Mouse (Mus musculus): ENCODE measurements around the gene Tbc1d10a. TPM values are rescaled to one million over a fixed set of nuclear protein-coding genes. Genes with fewer than 3 reads are reported as not detected.

The Tbc1d10a gene
- total RNA-seq (2021), result 10 to 100 TPM; 27.4 to 27.8 TPM

DNA sequence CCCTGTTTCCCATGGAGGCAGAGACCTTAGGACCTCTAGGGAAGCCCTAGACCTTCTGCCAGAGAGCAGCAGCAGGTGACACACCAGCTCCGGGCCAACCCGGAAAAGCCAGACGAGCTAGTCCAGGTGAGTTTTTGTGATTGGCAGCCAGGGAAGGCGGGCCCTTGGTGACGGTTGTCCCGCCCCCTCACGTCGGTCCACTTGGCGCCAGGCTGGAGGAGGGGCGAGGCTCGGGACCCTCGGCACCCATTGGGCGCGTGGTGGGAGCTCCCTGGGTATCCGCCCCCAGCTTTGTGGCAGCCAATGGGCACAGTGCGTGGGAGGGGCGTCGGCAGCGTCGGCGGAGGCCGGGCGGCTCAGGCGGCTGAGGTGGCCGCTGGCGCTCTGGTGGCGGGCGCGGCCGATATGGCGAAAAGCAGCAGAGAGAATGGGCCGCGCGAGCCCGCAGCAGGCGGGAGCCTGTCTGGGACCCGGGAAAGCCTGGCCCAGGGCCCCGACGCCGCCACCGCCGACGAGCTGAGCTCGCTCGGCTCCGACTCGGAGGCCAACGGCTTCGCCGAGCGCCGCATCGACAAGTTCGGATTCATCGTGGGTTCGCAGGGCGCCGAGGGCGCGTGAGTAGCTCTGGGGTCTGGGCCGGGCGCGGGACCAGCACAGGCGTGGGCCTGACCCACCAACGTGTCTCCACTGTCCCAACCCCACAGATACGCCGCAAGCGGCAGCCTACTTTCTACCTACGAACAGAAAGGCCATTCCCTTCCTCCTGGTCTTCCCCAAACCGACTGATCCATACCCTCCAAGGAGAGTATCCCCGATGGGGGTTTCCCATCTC, at the start of gene Tbc1d10a:
Gene Tbc1d10a, plus strand, starts transcription at position 304 of the 832 bp plus-strand sequence.
- intact Hi-C loops (cut with DNase I), result no loop called here
- peak; percentile 97 to 100 for DNase-seq (ENCODE audit: extremely low spot score in 1 of 2, low spot score in 2 of 2)

DNA sequence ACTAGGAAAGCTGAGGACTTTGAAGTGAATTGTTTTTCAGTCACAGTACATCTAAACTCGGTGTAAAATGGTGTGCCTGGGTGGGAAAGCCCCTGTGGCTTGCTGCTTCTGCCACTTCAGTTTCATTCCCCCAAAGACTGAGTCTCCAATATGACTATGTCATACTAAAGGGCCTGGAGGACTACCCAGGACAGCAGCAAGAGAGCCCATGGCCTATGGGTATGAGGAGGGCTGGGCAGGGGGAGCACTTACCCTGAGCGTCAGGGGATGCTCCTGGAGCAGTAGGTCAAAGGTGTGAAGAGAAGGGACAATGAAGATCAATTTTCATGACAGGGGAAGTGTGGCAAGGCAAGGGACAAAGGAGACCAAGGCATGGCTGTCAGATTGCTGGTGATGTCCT, 47.6 kb upstream of the Tbc1d10a start:
- intact Hi-C loops (cut with DNase I), result loop anchor here (5.0 kb wide), 1 partner anchor 78 kb away; the partner anchor contains the start of gene Castor1
- DNase-seq (ENCODE audit: extremely low spot score in 1 of 2, low spot score in 2 of 2), result no peak

DNA sequence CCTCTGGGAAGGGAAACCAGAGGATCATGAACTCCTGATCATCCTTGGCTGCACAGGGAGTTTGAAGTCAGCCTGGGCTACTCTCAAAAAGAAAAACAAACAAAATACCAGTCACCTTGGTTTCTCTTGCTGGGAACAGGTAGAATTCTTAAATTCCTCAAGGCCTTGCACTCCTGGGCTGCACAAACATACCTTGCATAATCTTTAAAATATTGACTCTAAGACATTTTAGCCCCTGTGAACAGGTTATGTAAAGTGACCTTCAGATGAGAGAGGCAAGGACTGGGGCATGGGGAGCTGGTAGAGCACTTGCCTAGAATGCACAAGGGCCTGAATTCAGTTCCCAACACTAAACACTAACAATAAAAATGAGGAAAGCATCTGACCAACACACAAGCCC, 45.1 kb upstream of the Tbc1d10a start:
- intact Hi-C loops (cut with DNase I), result no loop called here
- DNase-seq (ENCODE audit: extremely low spot score in 1 of 2, low spot score in 2 of 2), result no peak

DNA sequence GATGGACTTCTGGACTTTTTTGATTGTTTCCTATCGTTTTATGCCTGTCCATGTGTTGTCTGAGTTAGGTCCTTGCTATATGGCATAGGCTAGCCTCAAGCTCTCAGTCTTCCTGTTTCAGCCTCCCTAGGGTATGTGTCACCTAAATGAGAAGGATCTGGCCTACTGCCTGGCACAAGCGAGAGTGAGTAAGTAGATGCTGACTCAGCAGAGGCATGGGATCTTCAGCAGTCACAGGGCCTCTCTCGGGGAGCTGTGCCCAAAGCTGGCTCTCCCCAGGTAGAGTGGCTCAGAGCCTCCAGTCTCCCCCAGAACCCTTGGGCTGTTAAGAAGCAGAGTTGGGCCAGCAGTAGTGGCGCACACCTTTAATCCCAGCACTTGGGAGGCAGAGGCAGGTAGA, 44.2 kb upstream of the Tbc1d10a start:
- no peak for DNase-seq (ENCODE audit: extremely low spot score in 1 of 2, low spot score in 2 of 2)
- intact Hi-C loops (cut with DNase I), result no loop called here

DNA sequence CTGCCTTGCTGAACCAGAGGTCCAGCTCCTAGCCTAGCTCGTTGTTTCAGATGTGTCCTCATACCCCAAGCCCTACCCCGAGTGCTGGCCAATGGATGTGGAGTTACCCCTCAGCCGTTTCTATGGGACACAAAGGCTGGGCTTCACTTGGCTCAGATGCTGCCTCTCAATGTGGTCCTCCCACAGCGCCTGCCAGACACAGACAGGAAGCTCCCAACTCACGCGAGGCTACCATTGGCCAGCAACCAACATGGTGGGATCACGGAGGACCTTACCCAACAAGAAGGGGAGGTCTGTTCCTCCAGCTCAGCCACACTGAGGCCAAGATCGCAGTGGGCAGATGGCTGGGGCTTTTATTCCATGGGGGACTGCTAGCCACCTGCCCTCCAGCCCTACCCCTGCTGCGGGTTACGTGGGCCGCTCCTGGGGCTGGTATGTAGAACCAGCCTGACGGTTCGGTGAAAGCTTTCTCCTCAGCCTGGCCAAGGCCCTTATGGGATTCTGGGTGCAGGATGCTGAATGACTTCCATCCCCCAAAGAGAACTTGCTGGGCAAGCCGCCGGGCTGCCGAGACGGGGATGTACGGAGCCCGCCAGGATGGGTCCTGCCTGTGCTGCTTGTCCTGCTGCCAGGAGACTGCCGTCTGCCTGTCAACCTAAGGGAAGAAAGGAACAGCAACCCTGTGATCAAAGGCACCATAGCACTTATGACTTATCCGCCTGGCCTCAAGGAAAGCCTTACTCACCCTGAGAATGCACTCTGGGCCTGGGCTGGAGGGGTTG, 43.1 kb upstream of the Tbc1d10a start:
- peak; percentile 30 to 45 for DNase-seq (ENCODE audit: extremely low spot score in 1 of 2, low spot score in 2 of 2)
- intact Hi-C loops (cut with DNase I), result no loop called here

DNA sequence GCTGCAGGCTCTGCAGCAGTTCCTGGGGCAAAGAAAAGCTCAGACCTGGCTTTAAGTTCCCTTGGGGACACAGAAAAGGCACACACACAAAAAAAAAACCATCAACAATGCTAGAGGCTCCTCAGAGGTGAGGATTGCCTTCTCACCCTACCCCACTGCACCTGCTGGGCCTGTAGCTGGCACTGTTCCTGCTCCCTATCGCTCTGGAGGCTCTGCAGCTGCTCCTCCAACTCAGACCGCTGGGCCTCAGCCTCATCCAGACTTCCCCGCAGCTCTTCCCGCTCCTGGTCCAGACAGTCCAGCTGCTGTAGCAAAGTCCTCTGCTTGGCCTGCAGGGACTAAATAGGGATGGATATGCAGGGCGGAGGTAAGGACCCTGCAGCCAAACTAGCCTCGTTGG, 40.2 kb upstream of the Tbc1d10a start:
- intact Hi-C loops (cut with DNase I), result no loop called here
- DNase-seq (ENCODE audit: extremely low spot score in 1 of 2, low spot score in 2 of 2), result peak in 1 of 2 experiments; percentile 43

DNA sequence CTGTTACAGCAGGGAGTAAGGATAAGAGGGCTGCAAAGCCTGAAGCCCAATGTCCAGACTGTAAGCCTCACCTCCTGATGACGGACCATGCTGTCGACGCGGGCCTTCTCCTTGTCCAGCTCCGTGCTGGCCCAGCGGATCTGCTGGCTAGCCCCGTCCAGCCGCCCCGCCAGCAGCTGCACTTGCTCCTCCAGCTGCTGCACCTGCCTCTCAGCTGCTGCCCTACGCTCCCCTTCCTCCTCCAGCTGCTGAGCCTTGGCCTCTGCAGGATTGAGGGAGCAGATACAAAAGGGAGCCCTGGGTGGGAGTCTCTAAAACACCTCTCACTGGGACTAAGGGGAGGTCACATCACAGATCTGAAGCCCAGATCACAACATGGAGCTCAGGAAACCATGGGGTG, 39.5 kb upstream of the Tbc1d10a start:
- intact Hi-C loops (cut with DNase I), result no loop called here
- DNase-seq (ENCODE audit: extremely low spot score in 1 of 2, low spot score in 2 of 2), result peak in 1 of 2 experiments; percentile 20

DNA sequence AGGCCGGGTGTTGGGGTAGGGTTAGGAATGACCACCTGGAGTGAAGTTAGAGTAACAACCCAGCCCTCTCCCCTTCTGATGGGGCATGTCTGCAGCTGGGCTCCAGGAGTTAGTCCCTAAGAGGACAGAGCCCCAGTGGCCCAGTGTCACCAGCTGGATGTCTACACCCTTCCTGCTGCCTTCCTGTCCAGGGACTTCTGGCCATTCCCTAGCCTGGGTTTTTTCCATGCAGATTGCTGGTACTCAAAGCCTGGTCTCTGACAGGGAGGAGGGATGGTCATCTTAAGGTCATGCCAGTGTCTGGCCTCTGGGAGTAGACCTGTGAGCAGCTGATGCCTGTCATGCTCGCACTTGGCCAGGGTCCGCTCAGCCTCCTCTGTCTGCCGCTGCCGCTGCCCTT, 38.5 kb upstream of the Tbc1d10a start:
- peak in 1 of 2 experiments; percentile 21 for DNase-seq (ENCODE audit: extremely low spot score in 1 of 2, low spot score in 2 of 2)
- intact Hi-C loops (cut with DNase I), result no loop called here

DNA sequence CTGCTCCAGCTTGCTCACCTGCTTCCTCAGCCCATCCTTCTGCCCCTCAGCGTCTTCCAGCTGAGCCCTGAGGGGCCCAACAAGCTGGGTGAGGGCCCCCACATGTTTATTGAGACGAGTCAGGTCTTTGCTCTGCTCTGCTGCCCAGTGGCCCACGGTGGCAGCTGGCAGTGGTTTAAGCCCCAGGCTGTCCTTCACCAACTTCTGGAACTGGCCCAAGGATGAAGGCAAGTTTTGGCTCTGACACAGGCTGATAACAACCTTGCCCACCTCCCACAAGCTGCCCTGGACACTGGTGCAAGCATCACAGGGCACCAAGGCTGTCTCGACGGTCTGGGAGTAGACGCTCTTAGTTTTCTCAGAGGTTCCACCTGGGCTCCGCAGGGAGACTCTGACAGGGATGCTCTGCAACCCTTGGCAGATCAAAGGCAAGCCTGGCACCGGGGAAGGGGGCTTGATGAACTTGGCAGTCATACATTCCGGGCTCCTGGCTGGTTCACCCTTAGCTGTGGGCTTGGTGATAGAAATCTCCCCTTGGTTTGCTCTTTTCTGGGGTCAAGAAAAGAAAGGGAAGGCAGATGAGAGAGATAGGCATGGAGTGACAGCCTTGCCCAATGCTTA, 37.9 kb upstream of the Tbc1d10a start:
- intact Hi-C loops (cut with DNase I), result no loop called here
- peak in 1 of 2 experiments; percentile 15 for DNase-seq (ENCODE audit: extremely low spot score in 1 of 2, low spot score in 2 of 2)

DNA sequence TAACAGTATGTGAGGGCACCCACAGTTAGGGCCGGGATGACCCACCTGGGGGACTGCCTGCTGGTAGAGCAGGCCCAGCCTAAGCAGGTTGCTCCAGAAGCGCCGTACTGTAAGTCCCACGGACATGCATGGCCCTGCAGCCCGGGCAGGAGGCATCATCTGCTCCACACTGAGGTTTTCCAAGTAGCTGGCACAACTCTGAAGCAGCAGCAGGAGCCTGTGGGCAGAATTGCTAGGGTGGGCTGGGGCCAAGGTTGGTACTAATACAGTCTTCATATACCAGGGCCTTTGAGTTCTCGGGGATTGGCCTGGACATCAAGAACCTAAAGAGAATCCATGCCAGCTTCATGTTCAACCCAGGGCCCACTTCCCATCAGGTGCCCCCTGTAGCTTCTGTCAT, 36.7 kb upstream of the Tbc1d10a start:
- DNase-seq (ENCODE audit: extremely low spot score in 1 of 2, low spot score in 2 of 2), result no peak
- intact Hi-C loops (cut with DNase I), result no loop called here

DNA sequence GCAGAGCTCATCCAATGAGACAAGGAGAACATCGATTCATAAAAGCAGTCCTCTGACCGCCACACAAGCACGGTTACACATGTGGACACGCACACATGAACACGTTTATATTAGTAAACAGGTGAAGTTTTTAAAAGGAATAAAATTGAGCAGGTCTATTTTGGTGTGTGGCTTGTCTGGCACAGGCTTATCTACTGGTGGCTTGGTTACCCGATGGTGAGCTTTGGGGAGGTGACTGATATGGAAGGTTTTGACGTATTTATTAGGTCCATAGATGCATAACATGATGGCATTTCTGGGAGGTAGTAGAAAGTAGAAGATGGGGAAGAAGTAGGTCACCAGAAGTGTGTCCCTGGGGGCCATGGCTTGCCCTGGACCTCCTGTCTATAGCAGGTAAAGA, 32.9 kb upstream of the Tbc1d10a start:
- intact Hi-C loops (cut with DNase I), result no loop called here
- DNase-seq (ENCODE audit: extremely low spot score in 1 of 2, low spot score in 2 of 2), result no peak

DNA sequence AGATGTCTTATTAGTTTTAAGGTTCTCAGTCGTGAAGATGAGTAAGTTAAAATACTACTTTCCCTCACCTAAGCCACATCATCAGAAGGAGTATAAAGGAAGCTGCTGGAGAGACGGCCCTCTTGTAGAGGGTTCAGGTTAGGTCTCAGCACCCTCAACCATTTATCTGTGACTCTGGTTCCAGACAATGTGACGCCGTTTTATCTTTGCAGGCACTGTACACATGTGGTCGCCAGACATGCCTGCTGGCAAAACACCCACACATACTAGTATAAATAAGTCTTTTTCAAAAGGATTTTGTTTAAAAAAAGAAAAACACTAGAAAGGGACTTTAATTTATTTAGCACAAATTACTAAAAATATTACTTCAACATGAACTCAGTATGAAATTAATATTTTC, 30.9 kb upstream of the Tbc1d10a start:
- intact Hi-C loops (cut with DNase I), result no loop called here
- no peak for DNase-seq (ENCODE audit: extremely low spot score in 1 of 2, low spot score in 2 of 2)

DNA sequence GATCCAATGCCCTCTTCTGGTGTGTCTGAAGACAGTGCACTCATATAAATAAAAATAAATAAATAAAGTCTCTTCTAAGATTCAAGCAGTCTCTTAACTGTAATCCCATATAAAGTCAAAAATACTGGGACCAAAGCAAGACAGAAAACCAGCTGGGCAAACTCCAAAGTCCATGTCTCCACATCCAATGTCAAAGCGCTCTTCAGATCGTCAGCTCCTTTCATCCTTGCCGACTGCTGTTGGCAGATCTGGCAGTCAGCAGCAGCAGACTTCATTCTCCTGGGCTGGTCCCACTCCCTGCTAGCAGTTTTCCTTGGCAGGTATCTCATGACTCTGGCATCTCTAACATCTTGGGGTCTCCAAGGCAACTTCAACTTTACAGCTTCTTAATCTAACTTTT, 27.9 kb upstream of the Tbc1d10a start:
- intact Hi-C loops (cut with DNase I), result no loop called here
- DNase-seq (ENCODE audit: extremely low spot score in 1 of 2, low spot score in 2 of 2), result no peak

DNA sequence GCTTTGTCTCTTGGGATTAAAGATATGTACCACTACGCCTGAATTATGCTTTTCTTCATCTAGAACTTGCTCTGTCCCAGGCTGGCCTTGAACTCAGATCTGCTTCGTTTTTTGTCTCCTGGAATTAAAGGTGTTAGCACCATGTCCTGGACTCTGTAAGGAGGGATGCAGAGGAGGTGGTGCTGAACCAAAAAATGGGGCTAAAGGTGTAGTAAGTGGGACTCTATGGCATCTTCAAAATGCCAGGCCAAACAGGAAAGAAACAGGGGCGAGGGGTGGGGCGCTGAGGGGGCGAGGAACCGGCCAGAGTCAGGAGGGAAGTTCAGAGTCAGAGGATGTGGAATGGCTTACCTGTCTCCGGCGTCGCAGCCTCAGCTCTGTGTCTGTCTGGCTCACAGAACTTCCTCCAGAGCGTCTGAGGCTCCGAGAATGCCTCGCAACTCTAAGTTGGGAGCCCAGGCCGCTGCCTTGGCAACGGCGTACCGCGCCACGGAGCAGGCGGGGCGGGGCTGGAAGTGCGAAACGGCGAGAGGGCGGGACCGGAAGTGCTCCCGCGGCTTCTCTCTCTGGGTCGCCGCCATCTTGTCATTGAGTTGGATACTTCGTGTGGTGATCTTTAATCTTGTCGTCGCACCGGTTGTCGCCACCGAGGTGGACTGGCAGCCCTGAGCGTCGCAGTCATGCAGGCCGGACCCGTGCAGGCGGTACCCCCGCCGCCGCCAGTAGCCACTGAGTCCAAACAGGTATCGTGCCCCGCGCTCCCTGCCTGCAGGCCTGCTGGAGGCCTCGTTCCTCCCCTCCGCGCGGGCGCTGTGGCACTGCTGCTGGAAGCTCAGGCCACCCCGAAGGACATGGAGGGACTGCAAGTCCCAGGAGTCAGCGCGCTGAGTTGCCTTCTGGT, 26.5 kb upstream of the Tbc1d10a start, which contains the start of the genes Ccdc157 and Sf3a1:
Gene Ccdc157, minus strand, starts transcription at position 486 of the 901 bp plus-strand sequence.
Gene Sf3a1, plus strand, starts transcription at position 543 of the 901 bp plus-strand sequence.
- peak; percentile 90 to 97 for DNase-seq (ENCODE audit: extremely low spot score in 1 of 2, low spot score in 2 of 2)
- intact Hi-C loops (cut with DNase I), result loop anchor here (2.0 kb wide), 2 partner anchors 25 to 59 kb away; partner anchors contain the start of genes Castor1 and Rnf215

DNA sequence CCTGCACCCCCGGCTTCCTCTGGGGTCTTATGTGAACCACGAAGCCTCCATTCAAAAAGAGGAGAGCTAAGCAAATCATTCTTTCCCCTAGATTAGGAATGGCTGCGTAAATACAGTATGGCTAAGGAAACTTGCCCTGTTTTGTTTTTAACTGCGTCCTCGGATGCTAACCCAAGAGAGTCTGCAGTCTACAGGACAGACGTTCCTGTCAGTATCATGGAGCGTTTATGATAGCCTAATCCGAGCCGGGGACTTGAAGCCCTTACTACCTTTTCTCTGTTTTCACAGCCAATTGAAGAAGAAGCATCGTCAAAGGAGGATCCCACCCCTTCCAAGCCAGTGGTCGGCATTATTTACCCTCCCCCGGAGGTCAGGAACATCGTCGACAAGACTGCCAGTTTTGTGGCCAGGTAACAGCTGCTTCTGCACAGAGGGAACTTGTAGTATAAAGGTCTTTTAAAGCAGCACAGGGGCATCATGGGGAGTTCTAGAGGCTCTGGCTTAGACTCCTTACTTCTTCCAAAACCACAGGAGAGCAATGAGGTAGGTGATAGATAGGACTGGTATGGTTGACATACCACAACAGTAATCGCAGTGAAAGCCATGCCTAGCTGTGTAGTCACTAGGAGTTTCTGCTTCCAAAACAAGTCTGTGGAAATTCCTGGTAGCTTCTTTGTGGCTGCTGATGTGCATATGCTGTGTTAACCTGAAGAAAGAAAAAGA, 25.7 kb upstream of the Tbc1d10a start:
- intact Hi-C loops (cut with DNase I), result loop anchor here (2.0 kb wide), 2 partner anchors 26 to 58 kb away; partner anchors contain the start of genes Castor1 and Rnf215
- no peak for DNase-seq (ENCODE audit: extremely low spot score in 1 of 2, low spot score in 2 of 2)

DNA sequence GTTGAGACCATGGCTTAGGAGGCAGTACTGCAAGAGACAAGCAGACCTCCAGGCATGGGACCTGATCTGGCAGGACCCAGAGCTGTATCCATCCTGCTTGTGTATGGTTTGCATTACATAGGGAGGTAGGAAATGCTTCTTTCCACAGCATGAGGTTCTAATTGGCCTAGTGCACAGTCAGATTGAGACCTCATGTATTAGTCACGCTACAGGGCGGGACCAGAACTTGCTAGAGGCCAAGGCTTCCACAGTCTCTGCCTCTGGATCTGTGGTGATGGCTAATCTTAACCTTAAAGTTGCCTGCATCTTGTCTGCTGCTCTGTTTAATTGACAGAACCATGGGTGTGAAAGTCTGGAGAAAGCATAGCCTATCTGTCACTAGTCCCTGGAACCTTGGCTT, 21.9 kb upstream of the Tbc1d10a start:
- intact Hi-C loops (cut with DNase I), result no loop called here
- DNase-seq (ENCODE audit: extremely low spot score in 1 of 2, low spot score in 2 of 2), result no peak

DNA sequence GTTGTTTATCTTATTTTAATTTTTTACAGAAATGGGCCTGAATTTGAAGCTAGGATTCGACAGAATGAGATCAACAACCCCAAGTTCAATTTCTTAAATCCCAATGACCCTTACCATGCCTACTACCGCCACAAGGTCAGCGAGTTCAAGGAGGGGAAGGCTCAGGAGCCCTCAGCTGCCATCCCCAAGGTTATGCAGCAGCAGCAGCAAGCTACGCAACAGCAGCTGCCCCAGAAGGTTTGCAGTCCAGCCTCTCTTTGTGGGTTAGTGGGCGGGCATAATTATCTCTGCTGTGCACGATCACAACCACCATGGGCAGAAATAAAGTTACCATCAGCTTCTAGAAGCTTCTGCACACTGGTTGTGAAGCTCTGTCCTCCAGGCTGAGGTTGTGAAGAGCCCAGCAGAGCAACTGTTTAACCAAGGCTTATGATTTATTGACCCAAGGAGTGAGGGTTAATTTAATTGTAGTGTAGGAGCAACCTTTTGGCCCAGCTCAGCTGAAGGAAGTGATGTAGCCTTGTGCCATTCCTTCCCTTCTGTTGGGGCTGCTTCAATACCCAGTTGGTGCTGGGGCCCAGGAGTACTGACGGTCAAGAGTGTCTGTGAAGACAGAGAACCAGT, 20.0 kb upstream of the Tbc1d10a start:
- intact Hi-C loops (cut with DNase I), result no loop called here
- DNase-seq (ENCODE audit: extremely low spot score in 1 of 2, low spot score in 2 of 2), result no peak
